Mouse (Mus musculus): ENCODE measurements around the gene Mgat5. TPM values are rescaled to one million over a fixed set of nuclear protein-coding genes. Genes with fewer than 3 reads are reported as not detected.

The Mgat5 gene
- polyA plus RNA-seq, 1 experiment: 2.2 TPM

DNA sequence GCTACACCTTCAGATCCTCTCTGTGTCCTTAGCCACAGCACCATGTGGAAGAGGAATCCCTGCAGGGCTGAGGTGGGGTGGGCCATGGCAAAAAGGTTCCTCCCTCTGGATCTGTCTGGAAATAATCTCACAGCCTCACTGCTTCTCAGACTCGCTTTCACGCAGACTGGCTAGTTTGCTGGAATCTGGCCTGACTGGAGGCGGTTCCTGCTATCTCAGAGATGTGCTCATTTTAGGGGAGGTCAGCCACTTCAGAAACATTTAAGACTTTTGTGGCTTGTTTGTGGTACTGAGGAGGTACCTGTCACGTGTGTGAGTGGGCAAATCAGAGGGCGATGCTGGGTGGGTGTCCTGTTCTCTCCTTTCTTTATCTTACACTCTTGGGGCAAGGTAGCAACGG is 115.0 kb downstream of the Mgat5 start:
- H3K4me2 ChIP-seq (ENCODE audit: low read depth): no peak overlapping the region
- TF ChIP-seq TCF12 (IDR thresholded peaks at IDR 0.05; ENCODE audit: insufficient read depth, poor library complexity, severe bottlenecking) (no peak), USF1 (IDR thresholded peaks at IDR 0.05; ENCODE audit: low read depth) (no peak), MAX (IDR thresholded peaks at IDR 0.05; ENCODE audit: low read depth) (no peak), SRF (IDR thresholded peaks at IDR 0.05; ENCODE audit: control insufficient read depth, insufficient read length, low read depth) (no peak), E2F4 (IDR thresholded peaks at IDR 0.05; ENCODE audit: insufficient read depth) (no peak), MYOD1 (IDR thresholded peaks at IDR 0.05; ENCODE audit: control insufficient read depth in 1 of 3, insufficient read length in 2 of 3, low read depth in 2 of 3) (no peak), CEBPB (IDR thresholded peaks at IDR 0.05; ENCODE audit: insufficient read depth, poor library complexity, severe bottlenecking) (no peak), TCF3 (IDR thresholded peaks at IDR 0.05; ENCODE audit: insufficient read length, low read depth) (no peak), POLR2AphosphoS2 (IDR thresholded peaks at IDR 0.05; ENCODE audit: insufficient read length, low read depth) (no peak), POLR2A (IDR thresholded peaks at IDR 0.05; ENCODE audit: insufficient read length, low read depth) (no peak), MYOG (IDR thresholded peaks at IDR 0.05; ENCODE audit: control insufficient read depth in 1 of 3, insufficient read depth in 1 of 3, insufficient read length in 2 of 3, low read depth in 2 of 3) (no peak), REST (IDR thresholded peaks at IDR 0.05; ENCODE audit: insufficient read depth, insufficient read length) (no peak)
- no peaks in the 10 kb centered on the region for H3K27me3 ChIP-seq (ENCODE audit: control insufficient read depth, insufficient read depth, insufficient read length)
- H3K36me3 ChIP-seq (ENCODE audit: control insufficient read depth, insufficient read depth): no peaks in the 10 kb centered on the region
- no peak overlapping the region for H3ac ChIP-seq (ENCODE audit: control insufficient read depth, insufficient read length)
- no peaks in the 10 kb centered on the region for H3K79me2 ChIP-seq (ENCODE audit: control insufficient read depth, insufficient read depth)
- H3K4me3 ChIP-seq: no peak overlapping the region

DNA sequence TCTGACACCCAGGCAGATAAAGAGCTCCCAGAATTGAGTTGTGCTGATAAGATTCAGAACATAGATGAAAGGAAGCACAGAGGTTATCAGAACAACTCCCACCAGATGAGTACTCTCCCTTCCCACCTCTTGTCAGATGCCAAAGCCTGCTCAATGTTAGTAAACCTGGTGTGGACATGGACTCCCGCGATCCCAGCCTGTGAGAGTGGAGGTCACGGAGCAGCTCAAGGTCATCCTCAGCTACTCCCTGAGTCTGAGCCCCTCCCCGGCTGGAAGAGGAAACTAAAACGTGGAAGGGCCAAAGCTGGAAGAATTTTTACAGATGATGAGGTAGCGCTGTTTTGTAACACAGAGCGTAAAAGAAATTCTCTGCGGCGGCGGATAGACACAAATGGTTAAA is 116.1 kb downstream of the Mgat5 start:
- no peaks in the 10 kb centered on the region for H3K27me3 ChIP-seq (ENCODE audit: control insufficient read depth, insufficient read depth, insufficient read length)
- H3K79me2 ChIP-seq (ENCODE audit: control insufficient read depth, insufficient read depth): no peaks in the 10 kb centered on the region
- H3ac ChIP-seq (ENCODE audit: control insufficient read depth, insufficient read length): no peak overlapping the region
- H3K36me3 ChIP-seq (ENCODE audit: control insufficient read depth, insufficient read depth): no peaks in the 10 kb centered on the region
- TF ChIP-seq POLR2A (IDR thresholded peaks at IDR 0.05; ENCODE audit: insufficient read length, low read depth): no peak
- H3K4me3 ChIP-seq: no peak overlapping the region
- H3K4me2 ChIP-seq (ENCODE audit: low read depth): no peak overlapping the region

- Histone ChIP-seq H3K36me3 (ENCODE audit: control insufficient read depth, insufficient read depth) (no peaks in the 10 kb centered on the region), H3K79me2 (ENCODE audit: control insufficient read depth, insufficient read depth) (no peaks in the 10 kb centered on the region), H3K4me2 (ENCODE audit: low read depth) (no peak overlapping the region), H3ac (ENCODE audit: control insufficient read depth, insufficient read length) (no peak overlapping the region), H3K27me3 (ENCODE audit: control insufficient read depth, insufficient read depth, insufficient read length) (no peaks in the 10 kb centered on the region), H3K4me3 (no peak overlapping the region)
- no peak for TF ChIP-seq USF1 (IDR thresholded peaks at IDR 0.05; ENCODE audit: low read depth)
- no peak for TF ChIP-seq CEBPB (IDR thresholded peaks at IDR 0.05; ENCODE audit: insufficient read depth, poor library complexity, severe bottlenecking)
- no peak for TF ChIP-seq MYOG (IDR thresholded peaks at IDR 0.05; ENCODE audit: control insufficient read depth in 1 of 3, insufficient read depth in 1 of 3, insufficient read length in 2 of 3, low read depth in 2 of 3)
- TF ChIP-seq POLR2A (IDR thresholded peaks at IDR 0.05; ENCODE audit: insufficient read length, low read depth): no peak
- TF ChIP-seq E2F4 (IDR thresholded peaks at IDR 0.05; ENCODE audit: insufficient read depth): no peak
- no peak for TF ChIP-seq MAX (IDR thresholded peaks at IDR 0.05; ENCODE audit: low read depth)
Measured at GRCm38 (mm10) chr1:127321638-127322037, 116.8 kb downstream of the Mgat5 start.

- H3K4me3 ChIP-seq: no peak overlapping the region
Measured at GRCm38 (mm10) chr1:127322169-127322805, 117.5 kb downstream of the Mgat5 start.

DNA sequence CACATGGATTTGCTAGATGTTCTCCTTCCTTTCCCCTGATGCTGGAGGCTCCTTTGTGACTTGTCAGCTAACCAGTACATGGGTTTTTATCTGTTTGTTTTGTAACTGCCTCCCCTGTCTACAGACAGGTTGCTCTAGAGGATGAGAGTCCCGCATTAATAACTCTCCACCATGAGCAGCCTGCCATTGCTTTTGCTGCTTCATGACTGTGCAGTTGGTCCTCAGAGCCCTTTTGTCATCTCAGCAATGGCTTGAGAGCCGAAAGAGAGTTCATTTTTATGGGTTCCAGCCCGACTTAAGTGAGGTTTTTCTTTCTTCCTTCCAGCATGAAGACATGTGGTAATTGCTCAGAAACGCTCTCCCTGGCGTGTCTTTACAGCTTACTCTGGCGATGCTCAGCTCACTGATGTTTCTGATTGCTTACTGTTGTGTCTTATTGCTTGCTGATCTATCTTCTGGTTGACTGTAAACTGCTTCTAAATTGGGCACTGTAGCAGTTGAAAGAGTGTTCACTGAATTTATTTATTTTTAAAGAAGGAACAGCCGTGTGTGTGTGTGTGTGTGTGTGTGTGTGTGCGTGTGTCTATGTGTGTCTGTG is 120.9 kb downstream of the Mgat5 start:
- no peak overlapping the region for H3ac ChIP-seq (ENCODE audit: control insufficient read depth, insufficient read length)
- no peaks in the 10 kb centered on the region for H3K79me2 ChIP-seq (ENCODE audit: control insufficient read depth, insufficient read depth)
- H3K27me3 ChIP-seq (ENCODE audit: control insufficient read depth, insufficient read depth, insufficient read length): no peaks in the 10 kb centered on the region
- no peaks in the 10 kb centered on the region for H3K36me3 ChIP-seq (ENCODE audit: control insufficient read depth, insufficient read depth)
- TF ChIP-seq TCF12 (IDR thresholded peaks at IDR 0.05; ENCODE audit: insufficient read depth, poor library complexity, severe bottlenecking): no peak
- no peak for TF ChIP-seq E2F4 (IDR thresholded peaks at IDR 0.05; ENCODE audit: insufficient read depth)
- no peak for TF ChIP-seq TCF3 (IDR thresholded peaks at IDR 0.05; ENCODE audit: insufficient read length, low read depth)
- TF ChIP-seq SRF (IDR thresholded peaks at IDR 0.05; ENCODE audit: control insufficient read depth, insufficient read length, low read depth): no peak
- no peak for TF ChIP-seq REST (IDR thresholded peaks at IDR 0.05; ENCODE audit: insufficient read depth, insufficient read length)
- TF ChIP-seq POLR2AphosphoS2 (IDR thresholded peaks at IDR 0.05; ENCODE audit: insufficient read length, low read depth): no peak
- no peak for TF ChIP-seq POLR2A (IDR thresholded peaks at IDR 0.05; ENCODE audit: insufficient read length, low read depth)
- no peak for TF ChIP-seq MYOG (IDR thresholded peaks at IDR 0.05; ENCODE audit: control insufficient read depth in 1 of 3, insufficient read depth in 1 of 3, insufficient read length in 2 of 3, low read depth in 2 of 3)
- no peak for TF ChIP-seq USF1 (IDR thresholded peaks at IDR 0.05; ENCODE audit: low read depth)
- no peak for TF ChIP-seq MYOD1 (IDR thresholded peaks at IDR 0.05; ENCODE audit: control insufficient read depth in 1 of 3, insufficient read length in 2 of 3, low read depth in 2 of 3)
- TF ChIP-seq MAX (IDR thresholded peaks at IDR 0.05; ENCODE audit: low read depth): no peak
- no peak for TF ChIP-seq CEBPB (IDR thresholded peaks at IDR 0.05; ENCODE audit: insufficient read depth, poor library complexity, severe bottlenecking)
- no peak overlapping the region for H3K4me3 ChIP-seq
- no peak overlapping the region for H3K4me2 ChIP-seq (ENCODE audit: low read depth)

More at GRCm38 (mm10) chr1:127322169-127322805, 117.5 kb downstream of the Mgat5 start:
- TF ChIP-seq POLR2AphosphoS2 (IDR thresholded peaks at IDR 0.05; ENCODE audit: insufficient read length, low read depth) (no peak), REST (IDR thresholded peaks at IDR 0.05; ENCODE audit: insufficient read depth, insufficient read length) (no peak), MAX (IDR thresholded peaks at IDR 0.05; ENCODE audit: low read depth) (no peak), TCF3 (IDR thresholded peaks at IDR 0.05; ENCODE audit: insufficient read length, low read depth) (no peak), USF1 (IDR thresholded peaks at IDR 0.05; ENCODE audit: low read depth) (no peak), CEBPB (IDR thresholded peaks at IDR 0.05; ENCODE audit: insufficient read depth, poor library complexity, severe bottlenecking) (no peak), SRF (IDR thresholded peaks at IDR 0.05; ENCODE audit: control insufficient read depth, insufficient read length, low read depth) (no peak)
- Histone ChIP-seq H3ac (ENCODE audit: control insufficient read depth, insufficient read length) (no peak overlapping the region), H3K4me2 (ENCODE audit: low read depth) (no peak overlapping the region), H3K79me2 (ENCODE audit: control insufficient read depth, insufficient read depth) (no peaks in the 10 kb centered on the region), H3K36me3 (ENCODE audit: control insufficient read depth, insufficient read depth) (no peaks in the 10 kb centered on the region), H3K27me3 (ENCODE audit: control insufficient read depth, insufficient read depth, insufficient read length) (no peaks in the 10 kb centered on the region)
